Mouse (Mus musculus) neural tube, embryonic 13.5 days (tissue): ENCODE results near the gene Tmem121b. TPM values are rescaled to one million over a fixed set of nuclear protein-coding genes. Genes with fewer than 3 reads are reported as not detected.

Experiments used
- ATAC-seq: fragments of 200-750 bp; cut with Nextera tagmentation; 2 replicates; pipeline ENCODE4 v1.8.0; 2017; ENCODE audit warnings: low read depth, mild to moderate bottlenecking, moderate TSS enrichment, moderate library complexity
- H3K27ac ChIP-seq: fragments of 300-500 bp; sonication (generic); replicated peaks from 2 replicates; pipeline ENCODE4 v1.5.1; 2015; ENCODE audit warnings: moderate library complexity, mild to moderate bottlenecking, inconsistent platforms
- H3K27me3 ChIP-seq: fragments of 300-500 bp; sonication (generic); 2 replicates; pipeline ENCODE4 v1.6.1; 2015; ENCODE audit warnings: mild to moderate bottlenecking, inconsistent platforms
- H3K36me3 ChIP-seq: fragments of 300-500 bp; sonication (generic); 2 replicates; pipeline ENCODE4 v1.6.1; 2015; ENCODE audit warnings: mild to moderate bottlenecking, inconsistent platforms
- H3K4me1 ChIP-seq: fragments of 300-500 bp; sonication (generic); replicated peaks from 2 replicates; pipeline ENCODE4 v1.6.1; 2015; ENCODE audit warnings: inconsistent platforms
- H3K4me2 ChIP-seq: fragments of 300-500 bp; sonication (generic); 2 replicates; pipeline ENCODE4 v1.6.1; 2015; ENCODE audit warnings: inconsistent platforms, mild to moderate bottlenecking, moderate library complexity
- H3K4me3 ChIP-seq: fragments of 300-500 bp; sonication (generic); 2 replicates; pipeline ENCODE4 v1.5.1; 2015; ENCODE audit warnings: mild to moderate bottlenecking, inconsistent platforms
- H3K9ac ChIP-seq: fragments of 300-500 bp; sonication (generic); 2 replicates; pipeline ENCODE4 v1.6.1; 2015; ENCODE audit warnings: moderate library complexity, mild to moderate bottlenecking, inconsistent platforms
- H3K9me3 ChIP-seq: fragments of 300-500 bp; sonication (generic); 2 replicates; pipeline ENCODE4 v1.6.1; 2016; ENCODE audit warnings: inconsistent platforms
- WGBS: fragments of 180-500 bp; shearing (Covaris S2); methylation state at CpG from one replicate; pipeline ENCODE4 v1.1.7; 2015; 5-methylcytosine and 5-hydroxymethylcytosine counted together
- polyA plus RNA-seq: library from polyadenylated mRNA; unstranded; fragments of >200 nt; fragmentation: Nextera tagmentation; extraction: Ambion mirVana; gene quantifications from 2 replicates; pipeline ENCODE4 v1.2.1, GENCODE M21; 2015

The Tmem121b gene
- polyA plus RNA-seq, 1 experiment from 2014 or later, result 2.5 TPM

- H3K4me3 ChIP-seq, result no peak overlapping the region
- H3K9me3 ChIP-seq, result no peaks in the 10 kb centered on the region
- peaks cover 50% of the 10 kb centered on the region for H3K27me3 ChIP-seq
- H3K36me3 ChIP-seq, result no peaks in the 10 kb centered on the region
- H3K4me1 ChIP-seq, result peaks cover 22% of the 10 kb centered on the region
- WGBS, result 61% methylated on average over 6 of the region's 6 CpGs
- H3K9ac ChIP-seq, result no peak overlapping the region
- no peak overlapping the region for H3K4me2 ChIP-seq
- ATAC-seq, result no peak
- no peak overlapping the region for H3K27ac ChIP-seq
Measured at GRCm38 (mm10) chr6:120462251-120462650, 31.4 kb downstream of the Tmem121b start.

DNA sequence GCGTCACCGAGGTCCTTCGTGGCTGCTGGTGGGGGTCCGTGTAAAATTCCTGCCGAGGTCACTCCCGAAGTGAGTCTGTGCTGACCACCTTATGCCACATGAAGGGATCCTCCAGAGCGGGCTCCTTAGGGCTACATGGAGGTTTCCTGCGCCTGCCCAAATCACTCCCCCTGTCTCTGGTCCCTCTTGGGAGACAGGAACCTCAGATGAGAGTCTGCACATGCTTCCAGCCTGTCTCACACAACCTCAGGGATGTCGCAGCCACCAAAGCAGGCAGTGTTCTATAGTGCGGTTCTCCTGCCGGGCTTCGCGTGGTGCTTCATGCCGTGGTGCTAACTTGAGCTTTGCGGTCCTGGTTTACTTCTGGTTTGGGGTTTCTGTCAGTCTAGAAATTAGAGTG is 32.4 kb downstream of the Tmem121b start:
- Histone ChIP-seq H3K27me3 (peaks cover 50% of the 10 kb centered on the region), H3K9me3 (no peaks in the 10 kb centered on the region), H3K27ac (no peak overlapping the region), H3K36me3 (no peaks in the 10 kb centered on the region), H3K4me2 (no peak overlapping the region), H3K9ac (no peak overlapping the region), H3K4me3 (no peak overlapping the region), H3K4me1 (peaks cover 22% of the 10 kb centered on the region)
- ATAC-seq, result no peak
- WGBS, result 70% methylated on average over 15 of the region's 15 CpGs

GRCm38 (mm10) chr6:120457751-120458150 is 35.9 kb downstream of the Tmem121b start:
- H3K4me1 ChIP-seq, result 0 out of 2 replicates have a peak, but pooled peaks cover under 1% of the 10 kb centered on the region
- no peaks in the 10 kb centered on the region for H3K36me3 ChIP-seq
- peaks cover 24% of the 10 kb centered on the region for H3K27me3 ChIP-seq
- no peak overlapping the region for H3K4me2 ChIP-seq
- H3K27ac ChIP-seq, result no peak overlapping the region
- no peak overlapping the region for H3K9ac ChIP-seq
- no peak for ATAC-seq
- 90% methylated on average over 5 of the region's 5 CpGs for WGBS
- H3K4me3 ChIP-seq, result no peak overlapping the region
- H3K9me3 ChIP-seq, result no peaks in the 10 kb centered on the region

DNA sequence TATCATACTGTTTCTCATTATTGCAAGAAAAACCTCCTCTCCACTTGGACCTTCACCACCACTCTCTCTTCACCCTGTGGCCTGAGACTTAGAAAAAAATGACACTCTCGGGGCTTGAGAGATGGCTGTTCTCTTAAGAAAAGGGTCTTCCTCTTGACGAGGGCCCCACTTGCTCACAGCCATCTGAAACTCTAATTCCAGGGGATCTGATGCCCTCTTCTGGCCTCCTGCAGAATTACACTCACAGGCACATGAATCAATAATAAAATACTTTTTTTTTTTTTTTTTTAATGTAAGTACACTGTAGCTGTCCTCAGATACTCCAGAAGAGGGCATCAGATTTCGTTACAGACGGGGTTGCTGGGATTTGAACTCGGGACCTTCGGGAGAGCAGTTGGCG is 36.5 kb downstream of the Tmem121b start:
- H3K4me3 ChIP-seq, result no peak overlapping the region
- 66% methylated on average over 7 of the region's 7 CpGs for WGBS

DNA sequence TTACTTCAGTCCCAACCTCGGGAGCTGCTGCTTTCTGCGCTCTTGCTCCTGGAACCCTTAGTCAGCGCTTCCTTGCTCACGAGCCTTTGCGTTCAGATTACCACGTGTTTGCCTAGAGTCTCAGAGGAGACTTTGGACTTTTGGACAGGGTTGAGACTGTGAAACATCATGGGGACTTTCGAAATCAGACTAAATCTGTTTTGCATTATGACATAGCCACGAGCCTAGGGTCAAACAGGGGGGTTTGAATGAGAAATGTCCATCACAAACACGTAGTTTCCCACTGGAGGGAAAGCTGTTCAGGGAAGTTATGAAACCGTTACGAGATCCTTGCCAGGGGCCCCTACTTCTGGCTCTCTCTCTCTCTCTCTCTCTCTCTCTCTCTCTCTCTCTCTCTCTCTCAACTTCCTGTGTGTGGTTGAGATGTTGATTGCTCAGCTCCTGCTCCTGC is 39.0 kb downstream of the Tmem121b start:
- H3K27ac ChIP-seq, result no peak overlapping the region
- H3K9me3 ChIP-seq, result no peaks in the 10 kb centered on the region
- no peaks in the 10 kb centered on the region for H3K27me3 ChIP-seq
- H3K4me1 ChIP-seq, result no peaks in the 10 kb centered on the region
- H3K9ac ChIP-seq, result no peak overlapping the region
- no peak overlapping the region for H3K4me3 ChIP-seq
- no peak for ATAC-seq
- no peaks in the 10 kb centered on the region for H3K36me3 ChIP-seq
- WGBS, result 67% methylated on average over 11 of the region's 11 CpGs
- H3K4me2 ChIP-seq, result no peak overlapping the region

More for the DNA sequence above, 36.5 kb downstream of the Tmem121b start:
- H3K4me2 ChIP-seq, result no peak overlapping the region
- no peaks in the 10 kb centered on the region for H3K4me1 ChIP-seq
- peaks cover 17% of the 10 kb centered on the region for H3K27me3 ChIP-seq
- no peaks in the 10 kb centered on the region for H3K36me3 ChIP-seq
- H3K27ac ChIP-seq, result no peak overlapping the region
- no peak overlapping the region for H3K9ac ChIP-seq
- no peak for ATAC-seq
- no peaks in the 10 kb centered on the region for H3K9me3 ChIP-seq

GRCm38 (mm10) chr6:120453556-120453955 is 40.1 kb downstream of the Tmem121b start:
- H3K9me3 ChIP-seq, result no peaks in the 10 kb centered on the region
- no peak for ATAC-seq
- no peak overlapping the region for H3K4me3 ChIP-seq
- no peak overlapping the region for H3K27ac ChIP-seq
- H3K9ac ChIP-seq, result no peak overlapping the region
- no peak overlapping the region for H3K4me2 ChIP-seq
- 87% methylated on average over 3 of the region's 3 CpGs for WGBS
- H3K36me3 ChIP-seq, result no peaks in the 10 kb centered on the region
- no peaks in the 10 kb centered on the region for H3K27me3 ChIP-seq
- no peaks in the 10 kb centered on the region for H3K4me1 ChIP-seq

- H3K27me3 ChIP-seq, result no peaks in the 10 kb centered on the region
- no peaks in the 10 kb centered on the region for H3K4me1 ChIP-seq
- H3K9ac ChIP-seq, result no peak overlapping the region
- no peak overlapping the region for H3K4me2 ChIP-seq
- WGBS, result 84% methylated on average over 5 of the region's 5 CpGs
- no peaks in the 10 kb centered on the region for H3K36me3 ChIP-seq
- ATAC-seq, result no peak
- no peaks in the 10 kb centered on the region for H3K9me3 ChIP-seq
- no peak overlapping the region for H3K4me3 ChIP-seq
- H3K27ac ChIP-seq, result no peak overlapping the region
Measured at GRCm38 (mm10) chr6:120453103-120453445, 40.5 kb downstream of the Tmem121b start.

GRCm38 (mm10) chr6:120452384-120453102 is 41.1 kb downstream of the Tmem121b start:
- no peak overlapping the region for H3K9ac ChIP-seq
- no peak overlapping the region for H3K4me3 ChIP-seq
- no peak for ATAC-seq
- no peaks in the 10 kb centered on the region for H3K9me3 ChIP-seq
- no peaks in the 10 kb centered on the region for H3K27me3 ChIP-seq
- H3K4me1 ChIP-seq, result no peaks in the 10 kb centered on the region
- H3K36me3 ChIP-seq, result no peaks in the 10 kb centered on the region
- no peak overlapping the region for H3K27ac ChIP-seq
- WGBS, result 89% methylated on average over 11 of the region's 11 CpGs
- no peak overlapping the region for H3K4me2 ChIP-seq

- no peak overlapping the region for H3K9ac ChIP-seq
- WGBS, result 91% methylated on average over 3 of the region's 3 CpGs
Measured at GRCm38 (mm10) chr6:120450208-120450607, 43.4 kb downstream of the Tmem121b start.

DNA sequence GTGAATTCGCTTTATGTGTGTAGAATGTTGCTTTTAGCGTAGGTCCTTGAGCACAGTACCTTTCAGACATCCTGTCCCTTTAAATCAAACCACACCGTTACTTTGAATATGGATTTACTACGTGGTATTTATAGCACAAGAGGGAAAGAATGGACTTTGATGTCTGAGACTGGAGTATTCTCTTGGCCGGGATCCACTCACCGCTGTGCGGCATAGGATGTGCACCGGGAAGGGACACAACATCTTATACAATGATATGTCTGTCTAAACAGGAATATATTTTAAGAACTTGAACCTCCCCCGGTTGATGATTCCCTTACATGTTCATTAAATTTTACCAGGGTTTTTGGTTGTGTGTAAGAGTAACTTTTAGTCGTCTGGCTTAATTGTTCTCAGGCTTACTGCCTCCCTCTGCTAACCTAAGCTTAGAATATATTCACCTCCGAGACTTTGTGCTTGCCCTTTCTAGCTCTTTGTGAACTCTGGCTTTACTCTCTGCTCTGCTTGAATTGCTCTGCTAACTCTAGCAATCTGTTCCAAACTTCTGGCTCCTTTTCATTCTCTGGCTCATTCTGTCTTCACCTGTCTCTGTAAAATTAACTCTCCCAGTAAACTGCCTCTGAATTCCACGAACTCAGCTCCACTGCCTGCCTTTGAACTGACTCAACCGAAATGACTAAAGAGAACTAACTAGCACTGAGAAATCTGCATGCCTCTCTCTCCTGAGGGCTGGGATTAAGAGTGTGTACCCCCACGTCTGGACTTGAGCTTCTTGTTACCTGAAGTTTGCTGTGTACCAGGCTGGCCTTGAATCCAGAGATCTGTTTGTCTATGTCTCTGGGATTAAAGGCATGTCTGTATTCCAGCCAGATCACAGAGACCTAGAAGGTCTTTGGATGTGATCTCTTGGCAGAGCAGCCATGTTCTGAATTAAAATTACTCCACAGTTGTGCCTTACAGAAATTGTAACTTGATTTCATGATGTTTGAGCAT is 49.9 kb downstream of the Tmem121b start:
- no peak for ATAC-seq
- Histone ChIP-seq H3K27me3 (no peaks in the 10 kb centered on the region), H3K36me3 (peaks cover 44% of the 10 kb centered on the region), H3K9me3 (no peaks in the 10 kb centered on the region), H3K4me1 (no peaks in the 10 kb centered on the region), H3K9ac (no peak overlapping the region), H3K4me2 (no peak overlapping the region), H3K27ac (no peak overlapping the region), H3K4me3 (no peak overlapping the region)
- 77% methylated on average over 14 of the region's 14 CpGs for WGBS

More at GRCm38 (mm10) chr6:120450208-120450607, 43.4 kb downstream of the Tmem121b start:
- no peak overlapping the region for H3K27ac ChIP-seq
- no peak for ATAC-seq
- H3K4me3 ChIP-seq, result no peak overlapping the region
- H3K27me3 ChIP-seq, result no peaks in the 10 kb centered on the region
- H3K36me3 ChIP-seq, result no peaks in the 10 kb centered on the region
- H3K4me2 ChIP-seq, result no peak overlapping the region
- H3K4me1 ChIP-seq, result no peaks in the 10 kb centered on the region
- no peaks in the 10 kb centered on the region for H3K9me3 ChIP-seq

DNA sequence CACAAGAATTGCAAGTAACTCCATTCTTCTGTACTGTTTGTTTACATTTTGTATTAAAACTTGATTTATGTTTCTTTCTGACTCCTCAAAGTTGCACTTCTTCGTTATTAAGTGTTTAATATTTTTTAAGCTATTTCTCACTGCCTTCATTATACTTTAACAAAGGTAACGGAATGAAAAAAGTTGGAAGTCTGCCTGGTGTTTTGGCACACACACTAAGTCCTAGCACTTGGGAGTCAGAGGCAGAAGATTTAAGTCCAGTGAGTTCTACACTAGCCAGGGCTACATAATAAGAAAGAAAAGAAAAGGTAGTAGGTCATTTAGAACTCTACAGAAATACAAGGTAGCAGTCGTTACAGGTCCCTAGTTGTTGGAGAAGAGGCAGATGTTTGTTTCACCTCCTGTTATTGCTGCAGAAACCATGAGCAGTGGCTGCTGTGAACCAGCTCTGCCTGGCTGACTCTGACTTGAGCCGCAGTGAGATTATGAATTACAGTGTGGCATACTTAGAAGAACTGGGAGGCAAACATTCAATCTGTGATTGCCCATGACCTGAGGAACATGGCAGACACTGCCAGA is 51.3 kb downstream of the Tmem121b start:
- WGBS, result 89% methylated on average over 4 of the region's 4 CpGs
- H3K9me3 ChIP-seq, result no peaks in the 10 kb centered on the region
- peaks cover 54% of the 10 kb centered on the region for H3K36me3 ChIP-seq

More for the DNA sequence above, 51.3 kb downstream of the Tmem121b start:
- Histone ChIP-seq H3K4me1 (no peaks in the 10 kb centered on the region), H3K27me3 (no peaks in the 10 kb centered on the region), H3K27ac (no peak overlapping the region), H3K4me3 (no peak overlapping the region), H3K4me2 (no peak overlapping the region), H3K9ac (no peak overlapping the region)
- ATAC-seq, result no peak
